Comparison of ENCODE assay signal across 9 mouse cellular contexts in the genomic region with DNA sequence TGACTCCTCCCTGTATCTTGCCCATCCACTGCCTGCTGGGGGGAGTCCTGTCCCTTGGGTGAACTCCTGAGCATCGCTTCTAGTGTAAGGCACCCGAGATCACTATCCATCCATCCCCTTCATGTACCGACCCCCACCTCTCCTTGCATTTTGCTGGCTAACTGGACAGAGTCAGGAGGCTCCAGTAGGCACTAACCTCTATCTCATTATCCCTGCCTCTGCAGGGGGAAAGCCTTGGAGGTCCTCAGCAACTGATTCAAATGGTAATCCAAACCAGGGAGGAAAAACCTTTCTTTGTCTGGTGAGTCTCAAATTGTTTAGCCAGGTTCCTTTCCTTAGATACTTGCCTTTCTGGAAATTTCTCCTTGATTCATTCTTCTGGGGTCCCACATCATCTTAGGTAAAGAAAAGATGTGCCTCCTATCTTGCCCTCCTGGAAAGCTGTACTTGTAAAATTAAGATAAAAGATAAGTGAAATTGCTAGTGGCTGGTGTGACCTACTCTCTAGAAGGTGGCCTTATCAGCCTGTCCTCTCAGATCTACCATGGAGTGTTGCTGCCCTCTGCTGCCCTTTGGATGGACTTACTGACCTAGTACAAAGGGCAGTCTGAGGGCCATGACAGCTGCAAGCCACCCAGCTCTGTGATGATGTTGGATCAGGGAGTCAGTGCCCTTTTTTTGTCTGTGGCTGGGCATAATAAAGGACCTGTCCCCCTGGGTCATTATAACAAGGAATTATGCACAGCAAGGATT. TPM values are rescaled to one million over a fixed set of nuclear protein-coding genes. Genes with fewer than 3 reads are reported as not detected.
A peak's percentile ranks its signal among the peaks of the same experiment; 100 is the strongest.
DNase-seq lines count a peak whose midpoint lies in the region; ATAC-seq and TF ChIP-seq lines count a peak whose summit lies in the region.
"Had no signal": no experiment of that assay in that cellular context is flagged by ENCODE, and none has a peak within 500 bp of the region (broad histone marks: within the 10 kb centered on the region; RNA-seq: fewer than 3 reads in every experiment).

No protein-coding gene starts in this region.

- ATAC-seq in common myeloid progenitor, adult 5-6 weeks (replicated peaks; ENCODE audit: low read depth, poor library complexity, severe bottlenecking), result peak; percentile 95
- 0 out of 2 replicates have a peak, but pooled peaks have one; percentile 56 for ATAC-seq in liver, postnatal 0 days

- no peaks in the 10 kb centered on the region for H3K27me3 ChIP-seq in C2C12 (ENCODE audit: control insufficient read depth, insufficient read depth, insufficient read length)
- peaks cover 15% of the 10 kb centered on the region; the same call in 1 of the 2 replicates for H3K27me3 ChIP-seq in heart, embryonic 10.5 days (ENCODE audit: insufficient read depth, poor library complexity, severe bottlenecking)
- H3K27me3 ChIP-seq in liver, postnatal 0 days (ENCODE audit: insufficient read depth, low read length), result no peaks in the 10 kb centered on the region

- H3K27ac ChIP-seq in heart, embryonic 10.5 days, result no peak overlapping the region
- no peak overlapping the region for H3K27ac ChIP-seq in liver, postnatal 0 days (ENCODE audit: low read depth)
- H3K27ac ChIP-seq: limb, embryonic 15.5 days had no signal

- H3K9me3 ChIP-seq in heart, embryonic 10.5 days, result no peaks in the 10 kb centered on the region
- H3K9me3 ChIP-seq in liver, postnatal 0 days (ENCODE audit: low read length), result no peaks in the 10 kb centered on the region
- H3K9me3 ChIP-seq: limb, embryonic 15.5 days had no signal

- no peak overlapping the region for H3K4me3 ChIP-seq in C2C12 (ENCODE audit: insufficient read depth, poor library complexity, severe bottlenecking)
- H3K4me3 ChIP-seq in heart, embryonic 10.5 days, result no peak overlapping the region
- no peak overlapping the region for H3K4me3 ChIP-seq in liver, postnatal 0 days (ENCODE audit: low read depth, low read length)
- H3K4me3 ChIP-seq: limb, embryonic 15.5 days had no signal

- H3K79me3 ChIP-seq in C2C12 (ENCODE audit: low read depth), result no peaks in the 10 kb centered on the region

- no peak for TF ChIP-seq EP300 in liver, postnatal 0 days (IDR thresholded peaks at IDR 0.05; ENCODE audit: low read depth)

- no peak overlapping the region for H3ac ChIP-seq in C2C12 (ENCODE audit: control insufficient read depth, insufficient read length, low read depth)

- H3K36me3 ChIP-seq in C2C12 (ENCODE audit: control insufficient read depth, insufficient read depth), result no peaks in the 10 kb centered on the region
- H3K36me3 ChIP-seq in heart, embryonic 10.5 days, result no peaks in the 10 kb centered on the region
- H3K36me3 ChIP-seq in liver, postnatal 0 days (replicated peaks; ENCODE audit: insufficient read depth, low read length), result no peaks in the 10 kb centered on the region
- H3K36me3 ChIP-seq: limb, embryonic 15.5 days had no signal

- H3K4me1 ChIP-seq in heart, embryonic 10.5 days, result peaks cover 9% of the 10 kb centered on the region
- no peaks in the 10 kb centered on the region for H3K4me1 ChIP-seq in liver, postnatal 0 days (ENCODE audit: insufficient read depth)
- H3K4me1 ChIP-seq: limb, embryonic 15.5 days had no signal

- WGBS in heart, embryonic 10.5 days, result 61% methylated on average over 3 of the region's 3 CpGs
- 69% methylated on average over 3 of the region's 3 CpGs for WGBS in large intestine, adult 2 months
- 59% methylated on average over 3 of the region's 3 CpGs for WGBS in liver, postnatal 0 days (ENCODE audit: insufficient replicate concordance)

- peak; percentile 85 for DNase-seq in ZHBTc4 (ENCODE audit: low read depth, low spot score)
- DNase-seq in heart, embryonic 10.5 days (ENCODE audit: low spot score), result peak; percentile 87
- DNase-seq in large intestine, adult 2 months (ENCODE audit: low read depth, low spot score), result peak; percentile 25
- peak; percentile 81 for DNase-seq in liver, postnatal 0 days
- peak; percentile 63 for DNase-seq in ovary, postnatal 36 days (ENCODE audit: low spot score)
- peak; percentile 73 for DNase-seq in thymus, postnatal 25 days

- TF ChIP-seq CTCF in C2C12 (IDR thresholded peaks at IDR 0.05; ENCODE audit: control insufficient read depth, insufficient read depth, insufficient read length), result peak; percentile 83
- peak; percentile 83 for TF ChIP-seq CTCF in liver, postnatal 0 days (IDR thresholded peaks at IDR 0.05; ENCODE audit: low read depth)

- H3K9ac ChIP-seq in liver, postnatal 0 days (replicated peaks), result no peak overlapping the region
- H3K9ac ChIP-seq: limb, embryonic 15.5 days had no signal

- H3K4me2 ChIP-seq in liver, postnatal 0 days (ENCODE audit: low read depth, low read length), result no peak overlapping the region
- H3K4me2 ChIP-seq: limb, embryonic 15.5 days had no signal

- no peaks in the 10 kb centered on the region for H3K79me2 ChIP-seq in C2C12 (ENCODE audit: control insufficient read depth, insufficient read depth)

TF ChIP-seq in C2C12, 6 proteins besides CTCF, POLR2A, EP300 and RAD21:
- TF ChIP-seq CEBPB (IDR thresholded peaks at IDR 0.05; ENCODE audit: low read depth) (no peak), MYOD1 (IDR thresholded peaks at IDR 0.05; ENCODE audit: control insufficient read depth, insufficient read length, low read depth) (peak; percentile 57), MYOG (IDR thresholded peaks at IDR 0.05; ENCODE audit: control insufficient read depth, extremely low read depth, insufficient read length) (no peak)

RNA-seq across cellular contexts. Expression of a gene that starts 7.3 kb away (rescaled TPM):
- polyA plus RNA-seq in C2C12 (2012; fragmentation: generic; extraction: Trizol), result not detected
- total RNA-seq in common myeloid progenitor, adult 5-6 weeks (2017), result not detected in 2 replicates
- polyA plus RNA-seq in heart, embryonic 10.5 days (2016; fragmentation: Nextera tagmentation; extraction: Ambion mirVana), result not detected in 2 replicates
- 0.15 and 0.21 TPM in 2 replicates for polyA plus RNA-seq in large intestine, adult 2 months (2012; rRNA removed)
- not detected in 2 replicates for polyA plus RNA-seq in liver, postnatal 0 days (2015; fragmentation: Nextera tagmentation; extraction: Ambion mirVana)
- polyA plus RNA-seq: limb, embryonic 15.5 days had no signal

RNA-seq across cellular contexts. Expression of a gene that starts 10.3 kb away (rescaled TPM):
- not detected for polyA plus RNA-seq in C2C12 (2012; fragmentation: generic; extraction: Trizol)
- not detected in 2 replicates for total RNA-seq in common myeloid progenitor, adult 5-6 weeks (2017)
- polyA plus RNA-seq in heart, embryonic 10.5 days (2016; fragmentation: Nextera tagmentation; extraction: Ambion mirVana), result not detected in 2 replicates
- not detected in 2 replicates for polyA plus RNA-seq in large intestine, adult 2 months (2012; rRNA removed)
- polyA plus RNA-seq in liver, postnatal 0 days (2015; fragmentation: Nextera tagmentation; extraction: Ambion mirVana), result not detected in 2 replicates
- polyA plus RNA-seq: limb, embryonic 15.5 days had no signal

RNA-seq across cellular contexts. Expression of a gene that starts 46.8 kb away (rescaled TPM):
- 0.14 TPM for polyA plus RNA-seq in C2C12 (2012; fragmentation: generic; extraction: Trizol)
- 10.1 and 13.4 TPM in 2 replicates for total RNA-seq in common myeloid progenitor, adult 5-6 weeks (2017)
- polyA plus RNA-seq in heart, embryonic 10.5 days (2016; fragmentation: Nextera tagmentation; extraction: Ambion mirVana), result 1.1 and 1.2 TPM in 2 replicates
- polyA plus RNA-seq in large intestine, adult 2 months (2012; rRNA removed), result 0.53 and 2.0 TPM in 2 replicates
- polyA plus RNA-seq in liver, postnatal 0 days (2015; fragmentation: Nextera tagmentation; extraction: Ambion mirVana), result 0.49 and 0.67 TPM in 2 replicates

Comparison
In these comparisons a context has a peak if more than half of its experiments do, and no peak if none do; other contexts are left out.
1. DNase-seq: peak in every context shown above with its lines; median percentile 87 in heart, embryonic 10.5 days; 85 in ZHBTc4; 81 in liver, postnatal 0 days; 73 in thymus, postnatal 25 days; 63 in ovary, postnatal 36 days; 25 in large intestine, adult 2 months.